Mouse (Mus musculus) urinary bladder, postnatal 4 days (tissue): ENCODE measurements around the gene Spaar.

Experiments
- DNase-seq, 2 experiments: peaks; one replicate each; pipeline ENCODE4 v3.0.0; 2021 to 2022; ENCODE audit warnings: low spot score in 2 of 2

The Spaar gene

DNA sequence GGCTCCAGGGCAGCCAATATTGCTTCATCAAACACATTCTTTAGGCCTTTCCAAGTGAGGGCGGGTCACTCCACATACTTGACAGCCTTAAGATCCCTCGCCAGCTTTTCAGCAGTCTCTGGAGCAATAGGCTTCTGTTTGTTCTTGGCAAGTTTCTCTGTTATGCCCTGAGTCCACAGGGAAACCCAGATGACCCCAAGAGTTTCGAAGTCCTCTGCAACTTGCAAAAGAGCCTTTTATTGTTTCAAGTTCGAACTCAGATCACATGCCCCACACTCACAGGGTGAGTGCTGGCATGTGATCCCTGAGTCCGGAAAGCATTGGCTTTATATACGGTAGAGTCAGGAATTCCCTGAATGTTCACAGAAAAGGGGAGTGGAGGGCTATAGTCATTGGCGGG lies 69.1 kb downstream of the Spaar start:
- DNase-seq = no peak
